Mouse (Mus musculus) right cerebral cortex, adult 18-20 months (tissue): ENCODE data around the gene Vangl2.
"Not testable (repeated sequence)": the region's sequence is repeated elsewhere in the genome, so short reads cannot be mapped to it uniquely, and the experiment has no call there.

ENCODE experiments used
- DNase-seq: peaks from one replicate; pipeline ENCODE4 v3.0.0; 2022; ENCODE audit warnings: mixed read lengths

Gene Vangl2

DNA sequence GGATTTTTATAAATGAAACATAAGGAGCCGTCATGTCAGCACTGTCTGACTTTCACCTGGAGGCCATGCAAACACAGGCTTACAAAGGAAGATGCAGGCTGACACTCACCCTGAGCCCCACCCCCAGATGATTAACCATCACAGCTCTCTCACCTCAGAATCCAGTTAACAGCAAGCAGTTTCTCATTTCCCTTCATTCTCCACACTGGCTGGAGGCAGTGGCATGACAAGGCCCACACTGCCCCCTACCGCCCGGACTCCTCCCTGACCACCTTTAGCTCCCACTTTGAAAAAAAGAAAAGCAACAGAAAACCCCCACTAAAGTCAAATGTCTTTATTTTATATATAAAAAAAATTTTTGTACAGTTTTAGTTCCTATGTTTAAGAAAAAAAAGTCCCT, 27.6 kb downstream of the Vangl2 start:
- peak; percentile 60 for DNase-seq

DNA sequence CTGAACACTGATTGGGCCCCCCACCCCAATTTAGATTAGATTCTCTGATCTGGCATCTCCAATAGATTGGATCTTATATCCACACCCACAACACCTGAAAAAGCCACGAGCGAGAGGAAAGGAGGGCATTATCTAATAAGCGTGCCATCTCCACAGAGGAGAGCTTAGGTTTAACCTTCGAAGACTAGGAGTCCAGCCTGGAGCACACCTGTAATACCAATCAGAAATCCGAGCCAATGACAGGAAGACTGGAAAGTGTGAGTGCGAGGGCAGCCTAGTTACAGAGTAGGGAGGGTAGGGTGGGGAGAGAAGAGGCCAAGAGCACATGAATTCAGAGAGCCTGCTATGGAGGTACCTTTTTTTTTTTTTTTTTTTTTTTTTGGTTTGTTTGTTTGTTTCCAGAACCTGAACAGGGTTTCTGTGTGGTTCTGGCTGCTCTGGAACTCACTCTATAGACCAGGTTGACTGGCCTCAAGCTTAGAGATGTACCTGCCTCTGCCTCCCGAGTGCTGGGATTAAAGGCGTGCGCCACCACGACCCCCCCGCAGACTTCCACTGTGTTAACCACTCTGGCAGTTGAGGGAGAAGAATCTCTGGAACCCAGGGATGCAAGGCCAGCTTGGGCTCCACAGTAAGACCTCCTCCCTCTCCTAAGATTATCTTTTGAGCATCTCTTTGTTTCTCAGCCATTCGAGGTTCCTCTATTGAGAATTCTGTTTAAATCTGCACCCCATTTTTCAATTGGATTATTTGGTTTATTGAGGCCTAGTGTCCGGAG, 29.2 kb downstream of the Vangl2 start:
- no peak for DNase-seq

DNA sequence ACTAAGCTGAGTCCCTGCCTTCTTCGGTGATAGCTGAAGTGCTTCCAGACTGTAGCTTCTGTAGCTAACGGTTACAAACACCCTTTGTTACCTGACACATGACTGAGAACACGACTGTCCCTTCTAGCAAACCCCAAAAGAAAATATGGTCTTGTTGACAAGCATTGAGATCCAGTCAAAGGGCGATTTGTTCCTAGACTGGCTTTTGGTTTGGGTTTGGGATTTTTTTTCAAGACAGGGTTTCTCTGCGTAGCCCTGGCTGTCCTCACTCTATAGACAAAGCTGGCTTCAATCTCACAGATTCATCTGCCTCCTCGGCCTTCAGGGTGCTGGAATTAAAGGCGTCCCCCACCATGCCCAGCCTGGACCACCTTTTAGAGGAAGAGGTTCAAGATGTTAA, 31.5 kb downstream of the Vangl2 start:
- no peak for DNase-seq

DNA sequence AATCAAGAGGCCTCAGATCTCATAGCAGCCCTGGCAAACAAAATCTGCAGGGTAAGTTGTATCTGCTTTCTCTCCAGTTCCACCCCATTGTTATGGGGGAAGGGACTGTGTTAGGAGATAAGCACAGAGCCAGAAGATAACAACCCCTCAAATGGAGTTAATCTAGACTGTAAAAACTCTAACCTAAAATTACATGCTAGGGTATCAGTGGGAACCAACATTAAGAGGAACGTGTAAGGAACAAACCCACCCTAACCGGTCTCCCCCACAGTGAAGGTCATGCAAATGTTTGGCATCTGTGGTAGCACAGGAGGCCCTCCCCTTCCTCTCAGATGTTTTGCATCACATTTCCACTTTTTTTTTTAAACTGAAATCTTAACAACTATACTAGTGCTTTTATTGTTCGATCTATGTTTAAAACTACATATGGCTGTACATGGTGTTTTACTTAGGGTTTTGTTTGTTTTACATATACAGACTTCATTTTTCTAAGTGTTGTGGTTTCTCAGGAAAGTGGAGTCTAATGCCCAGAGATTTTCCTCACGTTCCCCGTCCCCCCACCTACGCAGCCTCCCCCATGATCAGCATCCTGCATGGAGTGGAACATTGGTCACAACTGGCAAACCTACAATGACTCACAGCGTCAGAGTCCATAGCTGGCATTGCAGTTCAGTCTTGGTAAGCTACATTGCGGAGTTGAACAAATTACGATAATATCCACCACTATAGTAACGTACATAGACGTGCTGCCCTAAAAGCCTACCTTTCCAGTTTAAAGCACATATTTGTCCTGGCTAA, 33.1 kb downstream of the Vangl2 start:
- DNase-seq, result no peak

DNA sequence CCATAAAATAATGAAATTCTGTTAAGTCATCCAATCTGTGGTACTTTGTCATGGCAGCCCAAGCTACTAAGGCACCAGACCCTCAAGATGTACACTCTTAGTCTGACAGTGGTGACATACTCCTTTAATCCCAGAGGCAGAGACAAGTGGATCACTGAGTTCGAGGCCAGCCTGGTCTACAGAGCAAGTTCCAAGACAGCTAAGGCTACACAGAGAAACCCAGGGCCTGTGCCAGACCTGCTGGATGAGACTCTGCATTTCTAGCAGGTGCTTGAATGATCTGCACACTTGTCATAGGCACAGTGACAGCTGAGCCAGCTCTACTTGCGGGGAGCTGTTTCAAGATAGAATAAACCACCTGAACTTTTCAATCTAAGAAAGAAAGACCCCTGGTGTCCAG, 33.7 kb downstream of the Vangl2 start:
- DNase-seq, result no peak

DNA sequence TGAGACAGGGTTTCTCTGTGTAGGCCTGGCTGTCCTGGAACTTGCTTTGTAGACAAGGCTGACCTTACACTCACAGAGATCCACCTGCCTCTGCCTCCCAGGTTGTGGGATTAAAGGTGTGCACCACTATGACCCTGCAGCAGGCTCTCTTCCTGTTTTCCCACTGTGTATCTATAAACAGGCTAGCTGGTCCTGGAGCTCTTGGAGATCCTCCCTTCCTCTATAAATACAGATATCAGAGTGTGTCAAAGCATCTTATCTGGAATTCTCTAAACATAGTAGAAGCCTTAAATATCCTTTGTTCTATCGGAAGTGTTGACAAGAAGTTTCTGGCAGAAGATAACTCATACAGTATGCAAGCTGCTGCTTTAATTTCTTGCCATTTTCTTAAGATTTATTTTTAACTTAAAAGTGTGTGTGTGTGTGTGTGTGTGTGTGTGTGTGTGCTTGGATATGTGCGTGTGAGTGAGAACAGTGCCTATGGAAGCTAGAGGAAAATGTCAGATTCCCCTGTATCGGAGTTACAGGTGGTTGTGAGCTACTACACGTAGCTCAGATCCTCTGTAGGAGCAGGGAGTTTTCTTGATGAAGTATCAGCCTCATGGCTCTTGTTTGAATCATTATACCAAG, 35.2 kb downstream of the Vangl2 start:
- no peak for DNase-seq

DNA sequence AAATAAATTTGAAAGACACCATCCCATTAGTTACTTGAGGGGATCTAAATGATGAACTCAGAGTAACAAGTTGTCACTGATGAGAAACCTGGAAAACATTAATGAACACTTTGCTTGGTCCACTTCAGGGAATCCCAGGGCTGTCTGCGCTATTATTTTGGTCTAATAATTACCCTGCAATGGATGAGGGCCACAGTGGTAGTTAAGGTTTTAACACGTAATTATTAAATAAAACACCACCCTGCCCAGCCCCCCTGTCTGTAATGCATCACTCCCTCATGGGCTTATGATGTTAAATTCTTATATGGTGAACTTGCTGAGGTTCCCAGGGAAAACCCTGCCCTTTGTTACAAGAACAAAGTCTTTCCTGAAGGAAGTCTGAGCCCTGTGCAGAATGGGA, 36.4 kb downstream of the Vangl2 start:
- DNase-seq, result no peak

DNA sequence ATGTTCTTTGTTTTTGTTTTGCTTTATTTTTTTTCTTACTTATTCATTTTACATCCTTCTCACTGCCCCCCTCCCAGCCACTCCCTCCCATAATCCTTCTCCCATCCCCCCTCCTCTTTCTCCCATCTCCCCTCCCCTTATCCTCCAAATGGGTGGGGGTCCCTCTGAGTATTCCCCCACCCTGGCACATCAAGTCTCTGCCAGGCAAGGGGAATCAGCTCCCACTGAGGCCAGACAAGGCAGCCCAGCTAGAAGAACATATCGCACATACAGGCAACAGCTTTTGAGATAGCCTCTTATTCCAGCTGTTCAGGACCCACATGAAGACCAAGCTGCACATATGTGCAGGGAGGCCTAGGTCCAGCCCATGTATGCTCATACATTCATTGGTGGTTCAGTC, 44.1 kb downstream of the Vangl2 start:
- DNase-seq, result no peak

DNA sequence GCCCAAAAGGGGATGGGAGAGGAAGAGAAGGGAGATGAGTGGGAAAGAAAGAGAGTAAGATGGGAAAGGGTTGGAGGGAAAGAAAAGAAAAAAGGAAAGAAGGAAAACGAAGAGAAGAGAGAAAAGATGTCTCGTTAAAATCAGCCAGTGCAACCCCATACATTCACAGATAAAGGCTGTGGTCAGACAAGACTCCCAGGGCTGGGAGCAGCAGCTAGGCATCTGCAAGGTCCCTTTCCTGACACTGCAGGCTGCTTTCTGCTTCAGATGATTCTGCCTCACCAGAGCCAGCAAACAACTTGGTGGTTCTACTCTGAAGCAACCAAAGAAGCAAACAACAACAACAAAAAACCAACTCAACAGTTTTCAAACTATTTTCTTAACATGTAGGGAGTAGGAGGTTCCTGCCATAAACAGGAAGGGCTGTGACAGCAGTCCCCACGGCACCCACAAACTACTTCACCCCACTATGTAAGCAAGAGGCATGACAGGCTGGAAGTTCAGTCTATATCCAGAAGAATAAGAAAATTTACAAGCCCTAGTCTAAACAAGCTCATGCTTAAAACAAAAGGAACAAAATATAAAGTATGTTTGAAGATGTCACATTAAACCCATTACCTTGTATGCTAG, 44.8 kb downstream of the Vangl2 start:
- no peak for DNase-seq

DNA sequence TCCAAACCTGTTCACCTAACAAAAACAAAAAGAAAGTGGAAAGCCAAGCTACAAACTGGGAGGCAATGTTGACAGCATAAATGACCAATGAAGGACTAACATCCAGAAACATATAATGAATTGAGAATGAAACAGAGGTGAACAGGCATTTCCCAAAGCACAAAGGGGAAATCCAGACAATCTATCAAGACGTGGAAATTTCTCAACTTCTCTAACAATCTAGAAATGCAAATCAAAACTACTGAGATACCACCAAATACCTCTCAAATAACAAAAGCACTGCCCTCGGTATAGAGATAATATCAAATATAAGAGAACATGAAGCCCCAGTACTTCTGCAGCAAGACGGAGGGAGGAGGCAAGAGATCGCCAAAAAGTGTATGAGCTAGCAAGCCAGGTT, 45.5 kb downstream of the Vangl2 start:
- no peak for DNase-seq

DNA sequence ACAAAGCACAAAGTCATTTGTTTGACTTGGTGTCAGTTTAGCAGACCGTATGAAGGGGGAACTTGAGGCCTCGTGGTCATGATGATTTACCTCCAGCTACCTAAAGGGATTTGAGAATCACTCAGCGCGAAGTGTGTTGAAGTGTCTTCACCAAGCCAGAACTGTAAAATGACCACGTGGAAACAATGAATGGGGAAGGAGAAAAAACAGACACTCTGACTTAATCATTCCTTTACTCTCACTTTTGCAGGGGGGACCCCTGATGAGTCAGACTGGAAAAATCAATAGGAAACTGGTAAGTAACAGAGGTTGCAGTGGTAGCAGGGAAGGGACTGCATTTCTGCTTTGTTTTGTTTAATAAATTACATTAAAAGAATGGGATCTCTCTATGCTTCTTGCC, 46.1 kb downstream of the Vangl2 start:
- DNase-seq, result no peak

DNA sequence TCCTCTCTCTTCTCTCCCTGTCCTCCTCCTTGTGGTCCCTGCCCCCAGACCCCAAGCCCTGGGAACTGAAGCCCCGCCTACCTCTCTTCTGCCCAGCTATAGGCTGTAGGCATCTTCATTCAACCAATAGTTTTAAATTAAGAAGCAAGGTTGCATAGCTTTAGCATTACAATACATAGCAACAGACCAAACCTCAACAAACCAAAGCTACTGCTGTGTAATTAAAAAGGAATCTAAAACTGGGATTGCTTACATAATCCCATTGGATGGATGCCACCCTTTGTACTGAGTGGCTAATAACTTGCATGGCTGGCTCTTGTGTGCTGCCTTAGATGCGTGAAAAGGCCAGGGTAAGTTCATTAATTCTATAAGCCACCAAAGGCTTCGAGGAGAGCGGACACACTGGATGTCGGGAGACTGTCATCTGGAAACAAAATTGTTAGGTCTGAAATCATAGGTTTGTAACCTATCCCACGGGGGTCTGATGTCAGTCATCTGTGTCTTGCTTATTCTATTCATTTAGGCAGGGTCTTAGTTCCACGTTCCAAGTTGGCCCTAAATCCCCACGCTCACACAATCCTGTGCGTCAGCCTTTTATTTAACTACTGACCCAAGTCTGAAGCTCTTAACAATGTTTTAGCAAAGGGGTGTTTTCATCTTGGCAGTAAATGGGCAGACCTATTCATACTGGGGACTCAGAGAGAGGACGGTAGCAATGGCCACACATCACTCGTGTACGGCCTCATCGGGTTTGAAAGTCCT, 48.1 kb downstream of the Vangl2 start:
- DNase-seq, result no peak

DNA sequence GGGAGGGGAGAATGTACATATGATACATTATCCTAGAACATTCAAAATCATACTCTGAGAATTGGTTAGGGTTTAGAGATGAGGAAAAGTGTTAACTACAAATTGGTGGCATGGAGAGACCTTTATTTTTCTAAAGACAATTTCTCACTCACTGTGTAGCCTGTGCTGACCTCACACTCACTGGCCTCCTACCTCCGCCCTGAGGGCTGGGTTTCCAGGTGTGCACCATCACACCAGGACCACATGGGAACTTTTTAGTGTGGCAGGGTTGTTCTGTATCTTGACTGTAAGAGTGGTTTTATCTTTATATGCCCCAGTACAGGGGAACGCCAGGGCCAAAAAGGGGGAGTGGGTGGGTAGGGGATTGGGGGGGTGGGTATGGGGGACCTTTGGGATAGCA, 50.4 kb downstream of the Vangl2 start:
- DNase-seq, result no peak

DNA sequence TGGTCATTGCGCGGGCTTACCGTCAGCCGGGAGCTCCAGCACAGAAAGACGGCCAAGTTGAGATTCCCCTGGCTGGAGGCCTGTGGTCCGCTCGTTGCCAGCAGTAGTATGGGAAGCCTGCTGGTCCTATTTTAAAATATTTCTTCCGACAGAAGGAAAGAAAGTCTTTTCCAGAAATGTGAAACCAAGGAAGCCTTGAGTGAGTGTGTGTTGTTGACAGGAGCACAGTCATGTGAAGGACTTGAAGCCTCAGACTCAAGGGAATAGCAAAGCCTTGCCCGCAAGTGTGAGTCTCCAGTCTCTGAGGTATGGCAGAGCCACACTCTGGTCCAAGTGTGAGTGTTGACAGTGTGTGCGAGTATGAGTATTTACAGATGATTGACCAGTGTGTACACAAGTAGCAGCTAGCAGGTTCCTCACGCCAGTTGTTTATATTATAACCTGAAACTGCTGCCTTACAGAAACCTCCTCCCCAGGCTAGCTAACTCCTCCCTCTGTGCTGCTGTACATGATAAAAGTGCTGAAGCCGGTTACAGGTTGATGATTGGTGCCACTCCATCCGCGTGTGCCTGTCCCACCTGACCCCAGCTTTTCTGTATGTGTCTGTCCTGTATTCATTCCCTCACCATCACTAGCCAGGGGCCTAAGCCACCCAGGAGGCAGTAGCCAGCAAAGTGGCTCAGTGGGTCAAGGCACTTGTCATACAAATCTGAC, 51.3 kb downstream of the Vangl2 start:
- DNase-seq, result no peak

DNA sequence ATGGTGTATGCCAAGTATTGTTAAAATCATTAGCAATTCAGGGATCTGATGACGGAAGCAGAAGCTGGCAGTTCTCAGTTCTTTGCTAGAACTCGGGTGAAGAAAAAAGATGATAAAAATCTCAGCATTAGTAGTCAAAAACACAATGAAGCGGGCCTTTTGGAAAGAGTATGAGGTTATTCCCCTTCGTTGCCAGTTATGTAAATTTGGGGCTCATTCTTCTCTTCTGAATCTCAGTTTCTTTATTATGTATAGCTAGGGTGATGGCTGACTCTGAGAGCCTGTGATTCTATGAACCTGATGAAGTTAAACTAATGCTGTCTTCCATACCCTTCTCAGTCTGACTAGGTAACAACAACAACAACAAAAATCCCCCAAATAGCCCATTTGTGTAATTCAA, 52.4 kb downstream of the Vangl2 start:
- no peak for DNase-seq

DNA sequence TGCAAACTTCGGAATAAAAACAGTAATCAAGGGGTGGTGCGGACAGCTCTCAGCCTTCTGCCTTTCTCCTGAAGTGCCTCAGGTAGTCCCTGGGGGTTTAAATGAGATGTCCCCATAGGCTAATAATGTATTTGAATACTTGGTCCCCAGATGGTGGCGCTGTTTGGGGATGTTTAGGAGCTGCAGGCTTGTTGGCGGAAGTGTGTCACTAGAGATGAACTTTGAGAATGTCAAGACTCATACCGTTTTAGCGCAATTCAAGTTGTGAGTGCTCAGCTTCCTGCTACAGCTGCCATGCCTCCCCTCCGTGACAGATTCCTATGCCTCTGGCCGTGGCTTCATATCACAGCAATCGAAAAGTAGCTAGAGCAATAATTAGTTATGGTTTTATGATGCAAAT, 52.9 kb downstream of the Vangl2 start:
- no peak for DNase-seq

DNA sequence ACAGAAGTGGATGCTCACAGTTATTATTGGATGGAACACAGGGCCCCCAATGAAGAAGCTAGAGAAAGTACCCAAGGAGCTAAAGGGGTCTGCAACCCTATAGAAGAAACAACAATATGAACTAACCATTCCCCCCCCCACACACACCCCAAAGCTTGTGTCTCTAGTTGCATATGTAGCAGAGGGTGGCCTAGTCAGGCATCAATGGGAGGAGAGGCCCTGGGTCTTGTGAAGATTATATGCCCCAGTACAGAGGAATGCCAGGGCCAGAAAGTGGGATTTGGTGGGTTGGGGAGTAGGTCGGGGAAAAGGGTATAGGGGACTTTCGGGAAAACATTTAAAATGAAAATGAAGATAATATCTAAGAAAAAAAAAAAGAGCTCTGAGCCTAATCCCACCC, 53.9 kb downstream of the Vangl2 start:
- not testable (repeated sequence) for DNase-seq

DNA sequence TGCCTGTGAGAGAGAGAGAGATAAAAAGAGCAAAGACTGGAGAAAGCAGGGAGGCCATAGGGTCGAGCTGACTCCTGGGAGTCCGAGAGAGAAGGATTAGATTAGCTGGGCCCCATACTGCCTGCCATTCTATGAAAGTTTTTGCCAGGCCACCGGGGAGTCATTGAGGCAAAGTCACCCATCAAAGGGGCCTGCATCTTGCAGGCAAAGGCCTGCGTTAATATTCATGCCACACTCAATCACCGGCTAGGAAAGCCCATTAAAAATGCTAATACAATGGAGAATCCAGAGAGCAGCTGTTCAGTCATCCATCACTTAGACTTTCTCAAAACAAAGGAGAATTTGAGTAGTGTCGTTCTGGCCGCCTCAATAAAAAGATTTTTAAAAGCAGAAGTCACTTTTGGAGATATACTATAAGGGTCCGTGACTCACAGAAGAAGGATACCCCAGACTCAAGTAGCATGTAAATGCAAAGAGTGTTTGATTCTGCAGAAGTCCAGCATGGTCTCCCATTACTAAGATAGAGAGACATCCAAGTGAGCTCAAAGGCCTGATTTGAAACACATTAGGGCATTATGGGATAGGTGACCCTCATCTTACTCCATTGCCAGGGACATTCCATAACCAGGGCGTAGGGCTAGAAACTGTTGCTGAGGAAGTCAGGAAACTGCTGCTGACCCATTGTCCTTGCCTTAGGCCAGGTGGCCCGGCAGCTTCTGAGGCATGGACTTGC, 57.2 kb downstream of the Vangl2 start:
- no peak for DNase-seq

DNA sequence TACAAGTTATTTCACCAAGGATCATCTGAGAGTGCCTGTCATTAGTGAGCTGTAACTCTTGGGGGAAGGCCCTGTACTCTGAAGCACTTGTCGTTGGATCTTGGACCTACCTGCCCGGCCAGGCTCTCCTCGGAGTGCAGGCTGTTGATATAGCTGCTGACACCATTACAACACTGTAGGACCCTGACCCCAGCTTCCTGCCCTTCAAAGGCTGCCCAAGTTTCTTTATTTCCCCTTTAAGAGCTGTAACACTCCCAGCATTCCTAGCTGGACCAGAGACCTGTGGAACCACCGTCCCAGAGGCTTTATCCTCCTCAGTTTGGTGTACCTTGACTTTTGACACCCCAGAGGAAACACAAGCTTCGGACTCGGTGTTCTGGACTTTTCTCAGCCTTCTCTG, 59.0 kb downstream of the Vangl2 start:
- no peak for DNase-seq

DNA sequence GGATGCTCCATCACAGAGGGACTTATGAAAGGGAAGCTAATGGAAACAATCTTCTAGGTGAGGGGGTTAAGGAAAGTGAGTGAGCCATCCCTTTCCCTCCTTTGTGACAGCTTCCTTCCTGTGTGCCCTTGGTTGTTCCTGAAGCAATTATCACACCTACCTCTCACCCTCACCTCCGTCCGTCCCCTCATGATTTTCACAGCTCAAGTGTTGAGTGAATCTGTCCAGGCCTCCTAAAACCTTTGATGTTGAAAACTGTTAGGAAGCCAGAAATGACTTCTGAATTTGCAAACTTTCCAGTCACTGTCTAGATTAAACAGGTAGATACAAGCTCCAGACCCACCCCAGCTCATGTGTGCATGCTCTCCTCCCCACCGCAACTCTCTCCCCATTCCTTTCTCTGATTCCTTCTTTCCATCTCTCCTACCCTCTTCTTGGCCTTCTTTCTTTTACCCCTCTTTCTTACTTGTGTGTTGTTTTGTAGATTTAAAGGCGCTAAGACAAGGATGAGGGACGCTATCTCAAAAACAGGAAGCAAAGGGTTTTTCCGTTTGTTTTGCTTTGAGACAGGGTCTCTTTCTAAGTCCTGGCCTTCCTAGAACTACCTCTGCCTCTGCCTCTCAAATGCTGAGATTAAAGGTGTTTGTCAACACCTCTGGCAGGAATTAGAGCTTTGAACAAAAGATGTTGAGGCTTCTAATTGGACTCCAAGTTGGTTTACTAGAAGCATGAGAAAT, 62.0 kb downstream of the Vangl2 start:
- DNase-seq, result no peak

DNA sequence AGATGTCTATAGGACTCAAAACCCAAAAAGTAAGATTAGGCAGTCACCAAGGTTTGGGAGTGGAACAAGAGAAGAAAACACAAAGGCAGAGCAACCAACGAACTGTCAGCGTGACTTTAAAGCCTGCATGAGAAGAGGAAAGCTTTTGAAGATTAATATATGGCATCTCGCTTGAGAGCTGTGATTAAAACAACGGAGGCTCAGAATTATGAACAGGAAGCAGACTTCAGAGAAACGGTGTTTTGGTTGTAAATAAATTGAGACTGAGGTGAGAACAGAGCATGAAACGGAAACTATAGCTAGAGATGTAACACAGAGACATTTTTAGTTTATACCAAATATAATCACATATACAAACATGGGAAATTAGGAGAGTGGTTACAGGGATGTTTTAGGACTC, 64.6 kb downstream of the Vangl2 start:
- no peak for DNase-seq
